Comparison of ENCODE assay signal across 24 mouse cellular contexts in the genomic region with DNA sequence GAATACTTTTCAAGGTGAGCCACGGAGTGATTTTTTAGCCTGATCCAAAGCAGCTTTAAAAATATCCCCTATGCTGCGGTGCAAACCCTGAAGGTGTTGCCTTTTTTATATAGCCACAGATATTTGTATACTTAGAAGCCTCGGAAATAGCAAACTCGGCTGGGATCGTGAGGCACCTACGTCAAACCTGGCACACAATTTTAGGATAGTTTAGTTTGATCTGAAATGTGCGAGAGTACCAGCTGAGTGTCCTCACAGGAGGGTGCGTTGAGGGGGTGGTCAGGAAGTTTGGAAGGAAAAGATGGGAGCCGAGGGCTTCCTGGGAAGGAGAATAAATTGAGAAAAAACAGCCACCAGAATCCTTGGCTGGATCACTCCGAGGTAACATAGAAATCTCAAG.
DNase-seq lines count a peak whose midpoint lies in the region; ATAC-seq and TF ChIP-seq lines count a peak whose summit lies in the region.
"Had no signal": no experiment of that assay in that cellular context is flagged by ENCODE, and none has a peak within 500 bp of the region (broad histone marks: within the 10 kb centered on the region; RNA-seq: fewer than 3 reads in every experiment).

No protein-coding gene starts in this region.

- peaks cover 3% of the 10 kb centered on the region for H3K4me1 ChIP-seq in cortical plate, adult 2 months (ENCODE audit: control insufficient read depth, insufficient read depth, low read length)
- H3K4me1 ChIP-seq in hindbrain, postnatal 0 days (ENCODE audit: insufficient read depth, low read length), result no peaks in the 10 kb centered on the region
- H3K4me1 ChIP-seq: forebrain, embryonic 10.5 days; heart, embryonic 10.5 days; hindbrain, embryonic 15.5 days; limb, embryonic 12.5 days; liver, embryonic 12.5 days; neural tube, embryonic 13.5 days had no signal

- H3K9ac ChIP-seq in hindbrain, postnatal 0 days (replicated peaks; ENCODE audit: low read length), result no peak overlapping the region
- H3K9ac ChIP-seq: hindbrain, embryonic 15.5 days; limb, embryonic 12.5 days; liver, embryonic 12.5 days; neural tube, embryonic 13.5 days had no signal

- H3K27me3 ChIP-seq in hindbrain, postnatal 0 days (ENCODE audit: insufficient read depth, low read length), result no peaks in the 10 kb centered on the region
- H3K27me3 ChIP-seq: hindbrain, embryonic 15.5 days; liver, embryonic 12.5 days; neural tube, embryonic 13.5 days had no signal

- no peaks in the 10 kb centered on the region for H3K36me3 ChIP-seq in hindbrain, postnatal 0 days (ENCODE audit: insufficient read depth, low read length)
- H3K36me3 ChIP-seq: forebrain, embryonic 10.5 days; heart, embryonic 10.5 days; hindbrain, embryonic 15.5 days; limb, embryonic 12.5 days; liver, embryonic 12.5 days; midbrain, embryonic 10.5 days; neural tube, embryonic 13.5 days had no signal

- no peaks in the 10 kb centered on the region for H3K9me3 ChIP-seq in hindbrain, postnatal 0 days (ENCODE audit: low read length)
- H3K9me3 ChIP-seq: forebrain, embryonic 10.5 days; heart, embryonic 10.5 days; hindbrain, embryonic 15.5 days; limb, embryonic 12.5 days; liver, embryonic 12.5 days; midbrain, embryonic 10.5 days; neural tube, embryonic 13.5 days had no signal

- H3K27ac ChIP-seq in cortical plate, adult 2 months (ENCODE audit: insufficient read depth, low read length), result 0 out of 2 replicates have a peak overlapping the region, but pooled peaks have one; percentile 89
- no peak overlapping the region for H3K27ac ChIP-seq in hindbrain, postnatal 0 days
- H3K27ac ChIP-seq: forebrain, embryonic 10.5 days; heart, embryonic 10.5 days; hindbrain, embryonic 15.5 days; limb, embryonic 12.5 days; liver, embryonic 12.5 days; midbrain, embryonic 10.5 days; neural tube, embryonic 13.5 days had no signal

- no peak overlapping the region for H3K4me3 ChIP-seq in cortical plate, adult 2 months (ENCODE audit: insufficient read depth, low read length)
- no peak overlapping the region for H3K4me3 ChIP-seq in hindbrain, postnatal 0 days (ENCODE audit: low read length)
- H3K4me3 ChIP-seq: forebrain, embryonic 10.5 days; heart, embryonic 10.5 days; hindbrain, embryonic 15.5 days; limb, embryonic 12.5 days; liver, embryonic 12.5 days; midbrain, embryonic 10.5 days; myocyte; neural tube, embryonic 13.5 days had no signal

- TF ChIP-seq POLR2A in cortical plate, adult 2 months (IDR thresholded peaks at IDR 0.05; ENCODE audit: extremely low read depth, insufficient read depth, low read length), result no peak

- 87% methylated on average over 10 of the region's 10 CpGs for WGBS in hindbrain, postnatal 0 days

- no peak for ATAC-seq in hindbrain, postnatal 0 days
- ATAC-seq: forebrain, embryonic 16.5 days; intestine, embryonic 16.5 days; liver, embryonic 12.5 days; midbrain, embryonic 16.5 days had no signal

- DNase-seq in brain, adult 2 months (ENCODE audit: low read depth, low spot score), result peak; percentile 91
- peak; percentile 71 to 89 for DNase-seq in left cerebral cortex, adult 9 months (ENCODE audit: low spot score in 2 of 2)
- DNase-seq in right cerebral cortex, postnatal 14 days, result peak; percentile 37
- DNase-seq in T-cell, adult 2 months (ENCODE audit: low spot score), result no peak
- no peak for DNase-seq in cerebellum, postnatal 14 days
- DNase-seq in hindbrain, postnatal 0 days (ENCODE audit: low spot score), result no peak
- DNase-seq: adrenal gland, postnatal 14 days; cerebellum, adult 9-10 months; kidney, postnatal 25 days; lung, adult 18-20 months; lung, postnatal 10 days; thymus, postnatal 25 days had no signal

- no peak overlapping the region for H3K4me2 ChIP-seq in hindbrain, postnatal 0 days (ENCODE audit: low read depth, low read length)
- H3K4me2 ChIP-seq: hindbrain, embryonic 15.5 days; limb, embryonic 12.5 days; liver, embryonic 12.5 days; neural tube, embryonic 13.5 days had no signal

- no peak for TF ChIP-seq CTCF in cortical plate, adult 2 months (IDR thresholded peaks at IDR 0.05; ENCODE audit: extremely low read depth, insufficient read depth, low read length)
- no peak for TF ChIP-seq CTCF in hindbrain, postnatal 0 days (IDR thresholded peaks at IDR 0.05; ENCODE audit: low read depth)

Comparison
In these comparisons a context has a peak if more than half of its experiments do, and no peak if none do; other contexts are left out.
1. DNase-seq: peak in brain, adult 2 months (single experiment), left cerebral cortex, adult 9 months (2 of 2) and right cerebral cortex, postnatal 14 days (single experiment); none in T-cell, adult 2 months (single experiment), cerebellum, postnatal 14 days (0 of 2) and hindbrain, postnatal 0 days (single experiment).